Mouse (Mus musculus): ENCODE results near the gene Ccr10.

The Ccr10 gene

GRCm38 (mm10) chr11:101154648-101155047, 20.6 kb downstream of the Ccr10 start:
- no peak for DNase-seq (ENCODE audit: low spot score)

GRCm38 (mm10) chr11:101152825-101153224, 22.4 kb downstream of the Ccr10 start:
- no peak for DNase-seq (ENCODE audit: low spot score)

GRCm38 (mm10) chr11:101151063-101151462, 24.2 kb downstream of the Ccr10 start:
- DNase-seq (ENCODE audit: low spot score): no peak

GRCm38 (mm10) chr11:101149178-101150105, 25.8 kb downstream of the Ccr10 start:
- DNase-seq (ENCODE audit: low spot score): no peak

- no peak for DNase-seq (ENCODE audit: low spot score)
Measured at GRCm38 (mm10) chr11:101148751-101149150, 26.5 kb downstream of the Ccr10 start.

- no peak for DNase-seq (ENCODE audit: low spot score)
Measured at GRCm38 (mm10) chr11:101146377-101146776, 28.9 kb downstream of the Ccr10 start.

- peak; percentile 34 for DNase-seq (ENCODE audit: low spot score)
Measured at GRCm38 (mm10) chr11:101143338-101144225, 31.7 kb downstream of the Ccr10 start.

GRCm38 (mm10) chr11:101142215-101142967, 32.9 kb downstream of the Ccr10 start:
- no peak for DNase-seq (ENCODE audit: low spot score)

GRCm38 (mm10) chr11:101141088-101141487, 34.2 kb downstream of the Ccr10 start:
- DNase-seq (ENCODE audit: low spot score): no peak

- no peak for DNase-seq (ENCODE audit: low spot score)
Measured at GRCm38 (mm10) chr11:101140164-101140819, 35.0 kb downstream of the Ccr10 start.

- DNase-seq (ENCODE audit: low spot score): no peak
Measured at GRCm38 (mm10) chr11:101138536-101139181, 36.6 kb downstream of the Ccr10 start.

GRCm38 (mm10) chr11:101137000-101137399, 38.2 kb downstream of the Ccr10 start:
- no peak for DNase-seq (ENCODE audit: low spot score)

GRCm38 (mm10) chr11:101134217-101134865, 40.9 kb downstream of the Ccr10 start:
- DNase-seq (ENCODE audit: low spot score): no peak

- no peak for DNase-seq (ENCODE audit: low spot score)
Measured at GRCm38 (mm10) chr11:101133037-101133436, 42.2 kb downstream of the Ccr10 start.

- no peak for DNase-seq (ENCODE audit: low spot score)
Measured at GRCm38 (mm10) chr11:101131701-101132100, 43.5 kb downstream of the Ccr10 start.

- no peak for DNase-seq (ENCODE audit: low spot score)
Measured at GRCm38 (mm10) chr11:101131187-101131586, 44.1 kb downstream of the Ccr10 start.

GRCm38 (mm10) chr11:101130056-101130756, 45.0 kb downstream of the Ccr10 start:
- DNase-seq (ENCODE audit: low spot score): no peak

- no peak for DNase-seq (ENCODE audit: low spot score)
Measured at GRCm38 (mm10) chr11:101128996-101129577, 46.2 kb downstream of the Ccr10 start.

- no peak for DNase-seq (ENCODE audit: low spot score)
Measured at GRCm38 (mm10) chr11:101127075-101127474, 48.2 kb downstream of the Ccr10 start.

Measured in spleen, adult 12 weeks (tissue).